Mouse (Mus musculus): ENCODE measurements around the gene Akr1c18.

DNA sequence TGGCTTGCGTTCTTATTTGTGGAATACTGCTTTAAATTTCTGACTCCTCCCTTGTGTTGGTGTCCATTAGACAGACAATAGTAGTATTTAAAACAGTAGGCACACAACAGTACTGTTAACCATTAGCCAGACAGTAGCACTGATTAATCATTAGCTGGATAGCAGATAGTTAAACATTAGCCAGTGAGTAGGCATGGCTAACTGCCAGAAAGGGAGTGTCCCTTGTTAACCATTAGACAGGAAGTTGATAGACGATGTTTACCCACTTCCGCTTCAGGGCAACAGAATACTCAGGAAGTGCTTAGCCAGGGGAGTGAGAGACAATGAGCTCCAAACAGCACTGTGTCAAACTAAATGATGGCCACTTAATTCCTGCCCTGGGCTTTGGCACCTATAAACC, 40.5 kb upstream of the Akr1c18 start, which contains the start of gene Akr1c13:
- TF ChIP-seq CTCF (IDR thresholded peaks at IDR 0.05) (no peak), POLR2A (IDR thresholded peaks at IDR 0.05; ENCODE audit: insufficient read depth, low read depth, low read length) (no peak), EP300 (IDR thresholded peaks at IDR 0.05; ENCODE audit: insufficient read depth, low read depth, low read length) (no peak)
